Mouse (Mus musculus) cerebellum, adult 11 months (tissue): ENCODE data around the gene Extl1.

Experiments used
- DNase-seq: peaks from one replicate; pipeline ENCODE4 v3.0.0; 2022

Extl1 gene

DNA sequence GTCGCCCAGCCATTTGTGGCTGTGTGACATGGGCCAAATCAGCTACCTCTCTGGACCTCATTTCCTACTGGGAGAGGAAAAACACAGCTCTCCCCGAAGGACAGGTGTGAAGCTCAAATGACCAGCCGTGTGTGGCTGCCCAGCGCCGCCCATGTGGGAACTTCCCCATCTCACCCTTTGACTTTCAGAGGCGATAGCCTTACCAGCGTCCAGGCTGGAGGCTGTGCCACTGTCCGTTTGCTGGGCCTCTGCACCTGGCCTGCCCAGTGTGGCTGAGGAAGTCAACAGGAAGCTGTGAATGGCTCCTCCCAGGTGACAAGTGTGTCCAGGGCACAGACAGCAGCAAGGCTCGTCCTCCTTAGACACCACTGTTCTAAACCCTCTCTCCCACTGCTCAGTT is 71.9 kb downstream of the Extl1 start:
- DNase-seq: no peak

GRCm38 (mm10) chr4:134310656-134311055 is 73.0 kb downstream of the Extl1 start:
- DNase-seq: no peak

- DNase-seq: no peak
Observed at GRCm38 (mm10) chr4:134310106-134310505, 73.5 kb downstream of the Extl1 start.

DNA sequence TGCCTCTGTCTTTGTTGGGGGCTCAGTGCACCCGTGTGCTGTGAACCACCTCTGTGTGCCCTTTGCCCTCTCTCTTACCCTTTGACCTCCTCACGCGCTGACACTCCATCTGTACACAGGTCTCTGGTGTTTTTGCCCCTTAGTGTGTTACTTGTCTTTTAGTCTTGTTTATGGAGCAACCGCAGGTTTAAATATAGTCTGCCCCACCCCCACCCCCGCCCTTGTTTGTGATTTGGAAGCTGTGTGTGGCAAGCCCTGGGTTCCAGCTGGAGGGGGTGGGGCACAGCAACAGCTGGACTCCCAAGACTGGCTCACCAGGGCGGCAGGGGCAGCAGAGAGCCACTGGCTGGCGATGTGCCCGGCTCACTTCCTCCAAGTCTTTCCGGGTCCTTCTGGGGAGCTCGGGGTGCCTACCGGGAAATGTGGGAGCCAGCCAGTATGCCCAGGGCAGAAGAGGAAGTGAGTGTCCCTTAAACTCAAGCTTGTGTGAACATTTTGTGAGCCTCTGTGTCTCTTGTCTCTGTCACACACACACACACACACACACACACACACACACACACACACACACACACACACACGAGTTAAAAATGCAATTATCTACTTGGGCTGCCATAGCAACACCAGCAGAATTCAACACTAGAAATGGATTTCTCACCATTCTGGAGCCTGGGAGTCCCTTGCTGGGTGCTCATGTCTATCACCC is 76.1 kb downstream of the Extl1 start:
- no peak for DNase-seq

- no peak for DNase-seq
Observed at GRCm38 (mm10) chr4:134306963-134307362, 76.7 kb downstream of the Extl1 start.
